Mouse (Mus musculus) adipocyte (in vitro differentiated cells): ENCODE data around the gene Krt34.

Source experiments
- DNase-seq: peaks from one replicate; pipeline ENCODE4 v3.0.0-alpha.2; 2016; ENCODE audit warnings: low spot score

Gene Krt34

DNA sequence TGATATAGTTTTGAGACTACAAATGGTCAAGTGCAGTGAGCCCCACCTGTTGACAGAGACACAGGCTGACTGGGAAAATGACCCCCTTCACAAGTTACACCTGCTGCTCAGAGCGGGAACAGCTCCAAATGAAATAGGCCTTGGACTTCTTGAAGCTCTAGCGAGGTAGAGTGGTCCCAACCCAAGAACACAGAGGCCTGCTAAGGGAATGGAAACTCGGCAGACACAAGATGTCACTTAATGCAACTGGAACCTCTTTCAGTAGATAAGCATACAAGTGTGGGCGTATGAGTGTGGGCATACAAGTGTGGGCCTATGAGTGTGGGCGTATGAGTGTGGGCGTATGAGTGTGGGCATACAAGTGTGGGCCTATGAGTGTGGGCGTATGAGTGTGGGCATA, 42.3 kb downstream of the Krt34 start:
- DNase-seq, result no peak

DNA sequence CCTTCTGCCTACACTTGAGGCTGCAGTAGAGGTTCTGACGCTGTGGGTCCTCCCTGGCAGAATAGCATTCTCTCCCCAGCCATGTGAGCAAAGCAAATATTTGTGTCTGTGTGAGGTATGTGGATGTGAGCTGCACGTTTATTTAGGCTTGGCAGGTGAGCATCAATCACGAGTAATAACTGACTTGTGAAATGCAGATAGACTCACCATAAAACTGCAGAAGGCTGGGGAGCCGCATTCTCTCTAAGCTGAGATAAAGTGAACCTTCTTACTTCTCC, 47.0 kb downstream of the Krt34 start:
- DNase-seq, result no peak

DNA sequence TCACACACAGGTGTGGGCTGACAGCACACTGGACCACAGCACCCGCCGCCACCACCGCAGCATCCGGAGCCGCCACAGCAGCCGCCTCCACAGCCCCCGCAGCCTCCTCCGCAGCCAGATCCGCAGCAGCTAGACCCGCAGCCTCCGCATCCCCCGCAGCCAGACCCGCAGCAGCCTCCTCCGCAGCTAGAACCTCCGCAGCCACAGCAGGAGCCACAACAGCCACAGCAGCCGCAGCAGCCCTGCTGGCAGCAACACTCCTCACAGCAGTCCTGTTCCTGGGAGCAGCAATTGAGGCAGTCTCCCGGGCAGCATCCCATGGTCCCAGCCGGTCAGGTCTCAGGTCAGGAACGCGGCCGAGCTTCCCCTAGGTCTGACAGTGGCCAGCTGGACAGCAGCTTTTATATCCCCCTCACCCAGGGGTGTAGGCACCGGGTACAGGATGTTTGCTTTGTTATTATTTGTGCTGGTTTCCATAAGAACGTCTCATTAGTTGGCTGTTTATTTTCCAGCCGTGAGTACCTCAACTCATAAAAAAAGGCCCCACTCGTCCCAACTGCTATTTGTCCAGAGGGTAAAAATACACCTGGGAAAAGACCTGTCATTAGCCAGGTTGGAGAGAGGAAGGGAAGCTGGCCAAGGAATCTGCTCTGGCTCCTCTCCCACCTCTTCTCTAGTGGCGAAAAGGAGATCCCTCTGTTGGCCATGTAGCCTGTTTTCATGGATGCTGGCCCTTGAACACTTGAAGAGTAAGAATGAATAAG, 47.6 kb downstream of the Krt34 start, which contains the start of gene Krtap17-1:
Krtap17-1 (minus strand) TSS at position 375 of the 764 bp plus-strand sequence.
- no peak for DNase-seq

DNA sequence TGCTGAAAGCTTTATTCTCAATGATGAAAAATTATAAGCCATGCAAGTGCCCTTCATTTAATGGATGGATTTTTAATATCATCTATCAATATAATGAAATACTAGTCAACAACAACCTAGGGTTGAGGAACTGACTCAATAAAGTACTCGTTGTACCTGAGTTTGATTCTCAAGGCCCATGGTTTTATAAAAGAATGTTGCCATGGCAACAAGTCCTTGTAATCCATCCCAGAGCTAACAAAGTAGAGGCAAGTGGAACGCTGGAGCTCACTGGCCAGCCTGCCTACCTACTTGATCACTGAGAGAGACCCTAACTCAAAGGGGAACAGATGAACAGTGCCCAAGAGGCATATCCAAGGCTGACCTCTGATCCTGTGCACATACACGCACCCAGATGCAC, 50.8 kb downstream of the Krt34 start:
- no peak for DNase-seq

DNA sequence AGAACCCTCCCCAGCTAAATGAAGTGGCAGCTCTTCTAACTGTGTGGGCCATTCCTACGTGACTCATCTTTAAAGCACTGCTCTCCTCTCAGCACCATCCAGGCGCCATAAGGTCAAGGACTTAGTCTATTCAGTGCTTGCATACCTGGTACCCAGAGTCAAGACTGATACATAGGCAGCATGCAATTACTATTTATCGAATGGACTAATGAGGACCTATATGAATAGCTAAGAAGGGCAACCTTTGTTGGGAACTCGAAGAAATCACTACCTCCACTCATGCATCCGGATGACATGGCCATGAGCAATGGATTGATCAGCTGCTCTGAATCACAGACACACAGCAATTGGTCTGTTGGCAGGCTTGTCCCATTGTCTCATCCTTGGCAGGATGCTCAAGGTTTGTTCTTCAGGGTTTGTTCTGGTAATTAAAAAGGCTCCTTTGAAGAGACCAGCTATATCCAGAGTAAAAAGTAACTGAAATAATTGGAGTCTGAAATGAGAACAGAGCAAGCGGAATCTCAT, 51.4 kb downstream of the Krt34 start:
- DNase-seq, result no peak

DNA sequence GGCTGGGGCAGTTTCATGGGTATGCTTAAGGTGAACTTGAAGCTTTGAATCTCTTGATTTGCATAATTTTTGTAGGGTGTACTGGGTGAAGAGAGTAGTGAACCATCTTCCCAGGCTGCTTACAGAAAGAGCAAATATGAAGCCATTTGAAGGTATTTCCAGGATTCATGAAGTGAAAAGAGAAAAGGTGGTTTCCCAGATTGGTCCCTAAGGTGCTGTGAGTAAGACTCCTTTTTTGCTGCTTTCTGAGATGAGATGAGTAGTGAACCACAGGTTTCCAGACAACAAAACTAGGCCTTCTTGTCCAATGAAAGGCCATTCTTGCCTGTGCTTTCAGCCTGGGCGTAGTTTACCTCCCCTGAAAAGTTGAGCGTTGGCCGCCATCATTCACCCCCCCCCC, 52.8 kb downstream of the Krt34 start:
- DNase-seq, result no peak
